Mouse (Mus musculus) neural tube, embryonic 11.5 days (tissue): ENCODE results near the gene Asxl1. TPM values are rescaled to one million over a fixed set of nuclear protein-coding genes. Genes with fewer than 3 reads are reported as not detected.

Source experiments
- ATAC-seq: fragments of 200-750 bp; cut with Nextera tagmentation; 2 replicates; pipeline ENCODE4 v1.8.0; 2017; ENCODE audit warnings: moderate number of reproducible peaks, mild to moderate bottlenecking, moderate TSS enrichment, moderate library complexity; ENCODE audit not compliant: insufficient read depth, low FRiP score, low TSS enrichment
- DNase-seq: peaks from one replicate; pipeline ENCODE4 v3.0.0-alpha.2; 2015; ENCODE audit warnings: low spot score
- H3K27ac ChIP-seq: fragments of 300-500 bp; sonication (generic); 2 replicates; pipeline ENCODE4 v1.5.1; 2014; ENCODE audit warnings: low read depth, mild to moderate bottlenecking, low read length
- H3K27me3 ChIP-seq: fragments of 300-500 bp; sonication (generic); 2 replicates; pipeline ENCODE4 v1.6.1; 2014; ENCODE audit warnings: mild to moderate bottlenecking, low read length, mixed read lengths; ENCODE audit not compliant: control insufficient read depth, insufficient read depth
- H3K36me3 ChIP-seq: fragments of 300-500 bp; sonication (generic); 2 replicates; pipeline ENCODE4 v1.6.1; 2014; ENCODE audit warnings: mild to moderate bottlenecking, low read length, moderate library complexity, mixed read lengths; ENCODE audit not compliant: control insufficient read depth, insufficient read depth
- H3K4me1 ChIP-seq: fragments of 300-500 bp; sonication (generic); 2 replicates; pipeline ENCODE4 v1.6.1; 2014; ENCODE audit warnings: low read length, mixed read lengths; ENCODE audit not compliant: control insufficient read depth, insufficient read depth
- H3K4me2 ChIP-seq: fragments of 300-500 bp; sonication (generic); 2 replicates; pipeline ENCODE4 v1.6.1; 2014; ENCODE audit warnings: low read depth, mild to moderate bottlenecking, moderate library complexity
- H3K4me3 ChIP-seq: fragments of 300-500 bp; sonication (generic); 2 replicates; pipeline ENCODE4 v1.5.1; 2014; ENCODE audit warnings: low read depth, low read length
- H3K9ac ChIP-seq: fragments of 300-500 bp; sonication (generic); 2 replicates; pipeline ENCODE4 v1.6.1; 2014; ENCODE audit warnings: mild to moderate bottlenecking, low read length
- H3K9me3 ChIP-seq: fragments of 300-500 bp; sonication (generic); 2 replicates; pipeline ENCODE4 v1.6.1; 2016; ENCODE audit warnings: low read length; ENCODE audit not compliant: control insufficient read depth
- WGBS: fragments of 180-500 bp; shearing (Covaris S2); extraction: QIAGEN DNeasy Blood & Tissue Kit; methylation state at CpG from one replicate; pipeline ENCODE4 v1.1.7; 2014; 5-methylcytosine and 5-hydroxymethylcytosine counted together
- polyA plus RNA-seq: library from polyadenylated mRNA; unstranded; fragments of >200 nt; fragmentation: Nextera tagmentation; extraction: Ambion mirVana; gene quantifications from 2 replicates; pipeline ENCODE4 v1.2.1, GENCODE M21; 2014

The Asxl1 gene
- polyA plus RNA-seq, 1 experiment from 2014 or later: 24.6 TPM

DNA sequence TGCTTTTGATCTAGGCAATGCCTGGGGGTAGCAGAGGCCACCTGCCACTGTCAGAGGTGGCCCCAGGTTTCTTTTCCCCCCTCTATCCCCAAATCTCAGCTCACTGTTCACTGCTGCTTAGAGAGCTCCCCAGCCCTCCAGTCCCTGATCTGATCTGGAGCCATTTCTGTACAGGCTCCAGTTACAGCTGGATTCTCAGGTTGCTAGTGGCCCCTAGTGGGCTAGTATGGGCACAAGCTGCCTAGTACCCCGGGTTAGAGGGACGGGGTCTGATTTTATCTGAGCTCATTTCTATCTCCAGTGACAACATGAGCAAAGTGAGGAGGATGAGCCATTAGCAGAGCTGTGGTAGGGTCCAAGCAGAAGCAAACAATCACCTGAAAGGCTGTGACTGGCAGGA lies 69.0 kb downstream of the Asxl1 start:
- peaks cover 23% of the 10 kb centered on the region for H3K36me3 ChIP-seq
- no peaks in the 10 kb centered on the region for H3K27me3 ChIP-seq
- H3K9ac ChIP-seq: no peak overlapping the region
- no peak overlapping the region for H3K27ac ChIP-seq
- H3K4me3 ChIP-seq: no peak overlapping the region
- H3K4me2 ChIP-seq: no peak overlapping the region
- ATAC-seq (no peak), DNase-seq (no peak)
- H3K4me1 ChIP-seq: no peaks in the 10 kb centered on the region
- H3K9me3 ChIP-seq: no peaks in the 10 kb centered on the region
- 40% methylated on average over 2 of the region's 2 CpGs for WGBS

DNA sequence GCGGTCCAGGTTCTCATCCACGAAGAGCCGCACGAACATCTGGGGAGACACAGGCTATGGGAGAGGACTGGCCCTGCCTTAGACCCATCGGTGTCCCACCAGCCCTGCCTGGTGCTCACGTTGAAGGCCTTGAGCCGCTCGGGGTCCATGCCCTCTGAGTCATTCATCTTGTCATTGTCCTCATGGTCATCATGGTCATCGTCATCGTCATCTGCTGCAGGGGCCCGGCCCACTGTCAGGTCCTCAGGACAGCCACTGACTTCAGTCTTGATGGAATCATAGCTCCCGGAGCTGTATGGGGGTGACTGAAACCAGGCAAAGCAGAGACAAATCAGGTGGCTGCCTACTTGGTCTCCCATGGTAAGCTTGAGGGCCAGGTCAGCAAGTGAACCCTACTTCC lies 72.2 kb downstream of the Asxl1 start:
- Histone ChIP-seq H3K27me3 (no peaks in the 10 kb centered on the region), H3K4me3 (no peak overlapping the region), H3K36me3 (peaks cover 18% of the 10 kb centered on the region), H3K4me2 (no peak overlapping the region), H3K4me1 (peaks cover 3% of the 10 kb centered on the region; the same call in 1 of the 2 replicates), H3K9me3 (no peaks in the 10 kb centered on the region), H3K9ac (no peak overlapping the region), H3K27ac (no peak overlapping the region)
- DNase-seq: no peak
- no peak for ATAC-seq
- WGBS: 92% methylated on average over 12 of the region's 12 CpGs

GRCm38 (mm10) chr2:153418381-153418780 lies 72.8 kb downstream of the Asxl1 start:
- no peak overlapping the region for H3K27ac ChIP-seq
- peaks cover 18% of the 10 kb centered on the region for H3K36me3 ChIP-seq
- H3K27me3 ChIP-seq: no peaks in the 10 kb centered on the region
- ATAC-seq (no peak), DNase-seq (no peak)
- H3K4me2 ChIP-seq: no peak overlapping the region
- no peaks in the 10 kb centered on the region for H3K9me3 ChIP-seq
- 94% methylated on average over 1 of the region's 1 CpGs for WGBS
- no peak overlapping the region for H3K9ac ChIP-seq
- peaks cover 3% of the 10 kb centered on the region; the same call in 1 of the 2 replicates for H3K4me1 ChIP-seq
- H3K4me3 ChIP-seq: no peak overlapping the region

DNA sequence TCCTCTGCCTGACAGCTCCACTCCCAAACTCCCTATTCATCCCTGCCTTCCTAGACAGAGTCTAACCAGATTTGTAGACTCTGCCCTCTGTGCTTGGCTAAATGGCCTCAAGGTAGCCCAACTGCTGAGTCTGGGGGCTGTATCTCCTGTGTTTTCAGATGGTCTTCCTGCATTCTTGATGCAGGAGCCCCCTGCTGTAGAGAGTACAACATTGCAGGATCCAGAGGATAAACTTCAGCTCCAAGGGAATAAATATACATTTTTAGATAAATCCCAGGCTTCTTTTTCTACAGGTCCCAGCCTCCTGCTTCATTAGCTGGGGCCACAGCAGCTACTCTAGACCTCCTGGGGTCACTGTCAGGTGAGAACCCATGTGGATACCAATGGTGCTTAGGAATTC lies 75.6 kb downstream of the Asxl1 start:
- Histone ChIP-seq H3K27me3 (no peaks in the 10 kb centered on the region), H3K27ac (no peak overlapping the region), H3K4me3 (no peak overlapping the region), H3K36me3 (peaks cover 16% of the 10 kb centered on the region), H3K9me3 (no peaks in the 10 kb centered on the region), H3K4me2 (no peak overlapping the region), H3K9ac (no peak overlapping the region), H3K4me1 (peaks cover 15% of the 10 kb centered on the region)
- no peak for ATAC-seq
- no peak for DNase-seq

DNA sequence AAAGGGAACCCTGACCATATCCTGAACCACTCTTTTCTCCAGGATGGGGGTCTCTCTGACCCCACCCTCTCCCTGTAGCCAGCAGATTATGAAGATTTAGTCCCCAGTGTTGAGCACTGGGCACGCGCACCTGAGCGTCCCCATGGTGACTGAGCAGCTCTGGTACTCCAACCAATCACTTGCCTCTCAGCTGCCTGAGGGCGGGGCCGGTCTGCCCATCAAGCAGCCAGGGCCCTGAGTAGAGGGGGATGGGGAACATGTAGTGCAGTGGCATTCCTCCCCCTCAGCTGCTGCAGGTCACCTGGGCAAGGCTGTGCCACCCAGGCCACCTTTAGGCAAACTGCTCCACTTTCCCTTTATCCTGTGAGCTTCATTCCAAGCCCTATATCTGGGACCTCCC lies 76.4 kb downstream of the Asxl1 start:
- Histone ChIP-seq H3K4me2 (no peak overlapping the region), H3K9me3 (no peaks in the 10 kb centered on the region), H3K27me3 (no peaks in the 10 kb centered on the region), H3K27ac (no peak overlapping the region), H3K4me3 (no peak overlapping the region), H3K9ac (no peak overlapping the region), H3K36me3 (peaks cover 13% of the 10 kb centered on the region), H3K4me1 (peaks cover 19% of the 10 kb centered on the region)
- WGBS: 30% methylated on average over 5 of the region's 5 CpGs
- DNase-seq: peak; percentile 46
- no peak for ATAC-seq

DNA sequence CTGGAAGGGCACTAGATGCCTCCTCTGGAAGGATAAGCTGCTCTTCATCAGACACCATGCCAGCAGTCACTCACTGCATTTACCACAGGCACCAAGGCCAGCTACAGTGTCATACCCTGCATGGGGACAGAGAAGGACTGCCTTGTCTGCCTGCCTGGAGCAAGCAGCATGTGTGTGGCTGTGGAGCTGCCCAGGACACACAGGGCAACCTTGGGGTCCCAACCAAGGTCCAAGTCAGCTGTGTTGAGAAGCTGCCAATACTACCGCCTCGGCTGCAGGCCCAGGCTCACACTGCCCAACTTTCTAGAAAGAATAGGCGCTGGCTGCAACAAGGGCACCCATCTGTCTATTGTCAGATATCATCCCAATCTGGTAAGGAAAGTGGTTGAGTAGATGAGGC lies 77.5 kb downstream of the Asxl1 start:
- H3K9ac ChIP-seq: no peak overlapping the region
- peaks cover 20% of the 10 kb centered on the region for H3K4me1 ChIP-seq
- DNase-seq (no peak), ATAC-seq (no peak)
- no peaks in the 10 kb centered on the region for H3K27me3 ChIP-seq
- no peak overlapping the region for H3K4me2 ChIP-seq
- H3K9me3 ChIP-seq: no peaks in the 10 kb centered on the region
- no peak overlapping the region for H3K27ac ChIP-seq
- 82% methylated on average over 3 of the region's 3 CpGs for WGBS
- peaks cover 3% of the 10 kb centered on the region for H3K36me3 ChIP-seq
- H3K4me3 ChIP-seq: no peak overlapping the region

DNA sequence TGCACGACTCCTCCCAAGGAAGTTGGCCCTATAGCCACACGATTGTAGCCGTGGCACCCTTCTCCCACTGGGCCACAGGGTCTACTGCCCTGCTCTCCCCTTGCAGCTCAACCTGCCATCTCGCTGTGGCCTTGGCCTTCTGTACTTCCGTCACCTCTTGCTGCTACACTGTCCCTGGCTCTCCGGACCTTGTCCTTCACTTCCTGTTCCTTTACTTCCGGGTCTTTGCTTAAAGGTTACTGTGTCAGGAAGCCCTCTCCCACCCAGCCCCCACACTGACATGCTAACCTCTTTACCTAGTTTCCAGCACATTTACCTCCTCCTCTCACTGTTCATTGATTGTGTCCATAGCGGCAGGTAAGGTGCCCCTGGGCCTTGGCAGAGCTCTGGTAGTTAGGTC lies 78.9 kb downstream of the Asxl1 start:
- no peak overlapping the region for H3K27ac ChIP-seq

GRCm38 (mm10) chr2:153425124-153425844 lies 79.7 kb downstream of the Asxl1 start:
- Histone ChIP-seq H3K9ac (no peak overlapping the region), H3K36me3 (peaks cover 3% of the 10 kb centered on the region), H3K4me2 (no peak overlapping the region), H3K27ac (peak overlapping the region; percentile 92), H3K4me3 (no peak overlapping the region), H3K4me1 (peaks cover 20% of the 10 kb centered on the region), H3K27me3 (no peaks in the 10 kb centered on the region), H3K9me3 (no peaks in the 10 kb centered on the region)
- WGBS: 76% methylated on average over 4 of the region's 4 CpGs
- peak; percentile 20; the same call in 1 of the 2 replicates for ATAC-seq
- no peak for DNase-seq

More for the DNA sequence above, 78.9 kb downstream of the Asxl1 start:
- Histone ChIP-seq H3K4me3 (no peak overlapping the region), H3K9me3 (no peaks in the 10 kb centered on the region), H3K36me3 (peaks cover 3% of the 10 kb centered on the region), H3K9ac (no peak overlapping the region), H3K27me3 (no peaks in the 10 kb centered on the region), H3K4me1 (peaks cover 20% of the 10 kb centered on the region), H3K4me2 (no peak overlapping the region)
- no peak for ATAC-seq
- no peak for DNase-seq
- WGBS: 90% methylated on average over 8 of the region's 8 CpGs

- H3K9me3 ChIP-seq: no peaks in the 10 kb centered on the region
- H3K27ac ChIP-seq: peak overlapping the region; percentile 92
- ATAC-seq: peak; percentile 84
- H3K27me3 ChIP-seq: no peaks in the 10 kb centered on the region
- peaks cover 2% of the 10 kb centered on the region; the same call in 1 of the 2 replicates for H3K36me3 ChIP-seq
- no peak overlapping the region for H3K4me3 ChIP-seq
- H3K4me2 ChIP-seq: peak overlapping the region; percentile 19; the same call in 1 of the 2 replicates
- H3K9ac ChIP-seq: peak overlapping the region; percentile 28; the same call in 1 of the 2 replicates
- WGBS: 28% methylated on average over 9 of the region's 9 CpGs
- peaks cover 20% of the 10 kb centered on the region for H3K4me1 ChIP-seq
- DNase-seq: peak; percentile 71
Measured at GRCm38 (mm10) chr2:153425998-153426670, 80.5 kb downstream of the Asxl1 start.
